In the genomic region with DNA sequence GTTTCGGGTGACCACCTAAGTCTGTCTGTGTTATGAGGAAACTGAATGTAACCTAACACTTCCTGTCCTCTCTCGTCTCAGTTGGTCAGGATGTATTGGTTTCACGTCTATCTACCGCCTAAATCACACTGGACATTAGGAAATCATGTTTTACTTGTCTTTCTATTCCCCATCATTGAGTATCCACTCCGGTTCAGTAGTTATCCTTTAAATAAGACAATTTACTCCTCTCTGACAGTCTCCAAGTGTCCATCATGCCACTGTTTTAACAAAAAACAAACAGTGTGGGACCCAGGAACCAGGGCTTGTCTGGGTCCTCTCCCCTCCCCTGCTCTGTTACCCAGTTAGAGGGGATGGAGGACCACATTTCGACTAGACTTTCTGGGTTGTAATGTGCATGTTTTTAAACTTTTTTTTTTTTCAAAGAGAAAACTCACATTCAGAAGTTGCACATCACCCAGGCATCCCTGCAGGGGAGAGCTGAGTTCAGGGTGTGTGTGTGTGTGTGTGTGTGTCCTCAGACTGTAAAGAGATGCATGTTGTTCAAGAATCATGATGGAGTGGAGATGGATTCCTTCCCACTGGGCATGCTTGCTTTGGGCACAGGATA, we compare ENCODE assay signal across 21 mouse cellular contexts.
"Had no signal": no experiment of that assay in that cellular context is flagged by ENCODE, and none has a peak within 500 bp of the region (broad histone marks: within the 10 kb centered on the region; RNA-seq: fewer than 3 reads in every experiment).

No protein-coding gene starts in this region.

- H3K4me3 ChIP-seq: limb, embryonic 12.5 days; limb, embryonic 15.5 days; midbrain, embryonic 12.5 days; midbrain, embryonic 15.5 days; neural tube, embryonic 12.5 days; neural tube, embryonic 15.5 days had no signal

- H3K27ac ChIP-seq: limb, embryonic 12.5 days; limb, embryonic 15.5 days; liver, embryonic 14.5 days; macrophage; midbrain, embryonic 12.5 days; midbrain, embryonic 15.5 days; neural tube, embryonic 12.5 days; neural tube, embryonic 15.5 days; stomach, postnatal 0 days had no signal

- H3K9ac ChIP-seq: limb, embryonic 12.5 days; limb, embryonic 15.5 days; liver, embryonic 14.5 days; liver, postnatal 0 days; lung, embryonic 14.5 days; midbrain, embryonic 12.5 days; midbrain, embryonic 15.5 days; neural tube, embryonic 12.5 days; neural tube, embryonic 15.5 days had no signal

- H3K36me3 ChIP-seq: limb, embryonic 12.5 days; limb, embryonic 15.5 days; midbrain, embryonic 12.5 days; midbrain, embryonic 15.5 days; neural tube, embryonic 12.5 days; neural tube, embryonic 15.5 days had no signal

- ATAC-seq: liver, postnatal 0 days; lung, postnatal 0 days; midbrain, embryonic 15.5 days had no signal

- H3K9me3 ChIP-seq: limb, embryonic 15.5 days; neural tube, embryonic 12.5 days; neural tube, embryonic 15.5 days had no signal

- H3K27me3 ChIP-seq: limb, embryonic 12.5 days; limb, embryonic 15.5 days; neural tube, embryonic 12.5 days; neural tube, embryonic 15.5 days had no signal

- H3K4me2 ChIP-seq: limb, embryonic 12.5 days; limb, embryonic 15.5 days; liver, embryonic 11.5 days; lung, embryonic 14.5 days; midbrain, embryonic 12.5 days; midbrain, embryonic 15.5 days; neural tube, embryonic 12.5 days; neural tube, embryonic 15.5 days had no signal

- DNase-seq: kidney, adult 18-20 months; kidney, postnatal 25 days; left cerebral cortex, postnatal 4 days; liver, postnatal 0 days; lung, embryonic 14.5 days; right cerebral cortex, adult 18-20 months; right cerebral cortex, postnatal 14 days; right cerebral cortex, postnatal 4 days; thymus, adult 2 months; thymus, postnatal 25 days had no signal

- H3K4me1 ChIP-seq: limb, embryonic 15.5 days had no signal
